Mouse (Mus musculus) CH12.LX (cell line): Measurements from ENCODE around the gene Col4a4.

ENCODE experiments used
- CTCF ChIP-seq, 2 experiments: IDR thresholded peaks in 1 of 2; conservative IDR thresholded peaks in 1 of 2; 2 replicates each; pipeline ENCODE4 v1.5.1; 2011 to 2012; ENCODE audit warnings: low read depth in 2 of 2, low read length in 2 of 2, improper control_type of control experiment in 1 of 2, inconsistent platforms in 1 of 2, mild to moderate bottlenecking in 1 of 2, moderate library complexity in 1 of 2
- E2F4 ChIP-seq: IDR thresholded peaks from 2 replicates; pipeline ENCODE4 v1.6.1; 2011; ENCODE audit warnings: low read depth, low read length, improper control_type of control experiment; ENCODE audit not compliant: insufficient replicate concordance
- EP300 ChIP-seq: IDR thresholded peaks from 2 replicates; pipeline ENCODE4 v1.6.1; 2011; ENCODE audit warnings: low read length, improper control_type of control experiment
- MAX ChIP-seq: IDR thresholded peaks from 2 replicates; pipeline ENCODE4 v1.6.1; 2011; ENCODE audit warnings: low read length, improper control_type of control experiment
- POLR2A ChIP-seq: IDR thresholded peaks from 2 replicates; pipeline ENCODE4 v1.6.1; 2011; ENCODE audit warnings: low read depth, mild to moderate bottlenecking, improper control_type of control experiment, low read length
- RCOR1 ChIP-seq: conservative IDR thresholded peaks from 2 replicates; pipeline ENCODE4 v1.6.1; 2012; ENCODE audit warnings: low read depth, mild to moderate bottlenecking, inconsistent platforms, low read length, improper control_type of control experiment
- USF1 ChIP-seq: IDR thresholded peaks from 2 replicates; pipeline ENCODE4 v1.6.1; 2014; ENCODE audit warnings: low read depth, mild to moderate bottlenecking, inconsistent platforms, low read length, improper control_type of control experiment
- ZKSCAN1 ChIP-seq: IDR thresholded peaks from 2 replicates; pipeline ENCODE4 v1.6.1; 2012; ENCODE audit warnings: low read depth, inconsistent platforms, low read length, improper control_type of control experiment, borderline replicate concordance
- ZNF384 ChIP-seq: IDR thresholded peaks from 2 replicates; pipeline ENCODE4 v1.6.1; 2012; ENCODE audit warnings: low read depth, low read length, improper control_type of control experiment, inconsistent platforms

DNA sequence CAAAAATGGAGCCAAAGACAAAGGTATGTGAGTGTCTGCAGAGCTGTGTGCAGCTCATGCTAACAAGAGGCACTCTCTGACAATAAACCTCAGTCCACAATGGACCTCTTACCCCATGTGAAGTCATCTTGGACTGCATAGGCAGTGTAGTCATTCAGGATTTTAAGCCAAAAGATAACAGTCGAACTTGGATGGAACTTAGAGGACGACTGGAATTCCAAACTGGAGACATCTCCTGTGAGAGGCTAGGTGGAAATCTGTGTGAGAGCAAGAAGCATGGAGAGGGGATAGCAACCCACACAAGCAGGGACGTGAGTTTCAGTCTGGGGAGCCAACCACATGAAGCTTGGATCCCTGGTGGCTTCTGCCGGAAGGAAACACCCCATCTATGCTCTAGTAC, 136.8 kb downstream of the Col4a4 start:
- TF ChIP-seq RCOR1 (no peak), CTCF (conservative IDR thresholded peaks at IDR 0.05 in 1 of 2, IDR thresholded peaks at IDR 0.05 in 1 of 2; ENCODE audit: low read depth in 2 of 2, low read length in 2 of 2) (no peak), ZKSCAN1 (no peak), E2F4 (no peak), ZNF384 (no peak), USF1 (no peak), EP300 (no peak), MAX (no peak), POLR2A (no peak)
